Mouse (Mus musculus) testis, postnatal 14 days (tissue): ENCODE measurements around the gene Ncoa4.
"Not testable (repeated sequence)": the region's sequence is repeated elsewhere in the genome, so short reads cannot be mapped to it uniquely, and the experiment has no call there.

Source experiments
- DNase-seq: peaks from one replicate; pipeline ENCODE4 v3.0.0; 2021; ENCODE audit warnings: low spot score

The Ncoa4 gene

GRCm38 (mm10) chr14:32160563-32160962 lies 898 bp downstream of the Ncoa4 start:
- no peak for DNase-seq

DNA sequence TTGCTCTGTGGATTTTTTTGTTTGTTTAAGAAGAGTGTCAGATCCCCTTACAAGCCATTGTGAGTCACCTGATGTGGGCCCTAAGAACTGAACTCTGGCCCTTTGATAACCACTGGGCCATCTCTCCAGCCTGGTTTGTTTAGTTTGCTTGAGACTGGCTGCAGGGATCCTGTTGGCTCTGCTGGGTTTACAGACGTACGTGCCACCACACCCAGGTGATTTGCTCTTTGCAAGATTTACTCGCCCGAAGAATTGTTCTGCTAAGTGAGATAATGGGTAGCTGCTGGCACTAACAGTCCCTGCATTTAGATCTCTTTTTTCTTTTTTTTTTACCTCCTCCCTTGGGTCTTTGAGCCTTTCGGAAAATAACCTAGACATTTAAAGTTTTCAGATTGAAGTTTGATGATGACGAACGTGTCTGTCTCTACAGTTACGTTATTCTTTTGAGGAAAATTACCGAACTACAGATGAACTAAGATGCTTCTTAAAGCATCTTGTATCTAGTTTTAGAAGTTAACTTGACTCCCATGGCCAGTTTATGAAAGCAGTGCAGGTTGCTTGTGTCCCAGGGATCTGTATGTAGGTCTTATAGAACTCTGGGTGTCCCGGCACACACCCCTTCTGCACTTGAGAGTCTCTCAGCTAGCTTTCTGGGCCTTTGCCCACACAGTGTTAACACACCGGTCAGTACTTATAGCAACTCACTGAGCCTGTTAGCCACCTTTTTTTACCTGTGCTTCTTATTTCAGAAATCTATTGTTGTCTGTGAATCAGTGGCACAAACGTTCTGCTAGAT lies 1.6 kb downstream of the Ncoa4 start:
- no peak for DNase-seq

GRCm38 (mm10) chr14:32162231-32162630 lies 2.6 kb downstream of the Ncoa4 start:
- no peak for DNase-seq

- no peak for DNase-seq
These were observed 3.7 kb downstream of the Ncoa4 start for GRCm38 (mm10) chr14:32163203-32163888.

DNA sequence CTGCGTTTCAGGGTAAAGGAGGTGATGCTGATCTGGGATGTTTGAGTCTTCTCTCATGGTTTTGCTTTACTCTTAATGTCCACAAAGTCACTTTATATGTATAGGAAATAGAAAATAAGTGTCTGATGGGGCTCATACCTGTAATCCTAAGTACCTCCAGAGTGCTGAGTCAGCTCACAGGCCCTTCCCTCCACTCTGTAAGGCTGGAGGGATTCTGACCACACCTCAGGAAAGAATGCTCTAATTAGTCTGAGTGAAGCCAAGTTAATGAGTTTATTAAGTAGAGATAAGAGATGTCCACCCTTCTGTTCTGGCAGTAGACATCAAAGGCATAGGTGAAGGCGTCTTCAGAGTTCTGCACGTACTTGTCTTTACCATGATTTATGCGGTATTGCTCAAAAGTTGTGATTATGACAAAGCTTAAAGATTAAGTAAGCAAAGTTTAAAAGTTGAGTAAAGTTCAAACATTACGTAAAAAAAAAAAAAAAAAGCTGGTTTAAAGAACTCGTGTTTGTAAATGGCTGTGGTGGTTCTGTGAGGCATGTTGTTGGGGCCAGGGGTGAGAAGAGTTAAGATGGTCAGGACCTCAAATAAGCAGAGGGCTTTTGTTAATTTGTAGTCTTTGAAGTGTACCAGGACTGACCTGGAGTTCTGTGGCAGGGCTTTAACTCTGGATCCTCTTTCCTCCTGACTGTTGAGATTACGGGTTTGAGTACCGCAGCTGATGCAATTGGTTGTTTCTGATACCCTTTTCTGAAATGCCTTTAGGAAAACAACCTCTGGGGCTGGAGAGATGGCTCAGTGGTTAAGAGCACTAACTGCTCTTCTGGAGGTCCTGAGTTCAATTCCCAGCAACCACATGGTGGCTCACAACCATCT lies 4.7 kb downstream of the Ncoa4 start:
- DNase-seq = no peak

DNA sequence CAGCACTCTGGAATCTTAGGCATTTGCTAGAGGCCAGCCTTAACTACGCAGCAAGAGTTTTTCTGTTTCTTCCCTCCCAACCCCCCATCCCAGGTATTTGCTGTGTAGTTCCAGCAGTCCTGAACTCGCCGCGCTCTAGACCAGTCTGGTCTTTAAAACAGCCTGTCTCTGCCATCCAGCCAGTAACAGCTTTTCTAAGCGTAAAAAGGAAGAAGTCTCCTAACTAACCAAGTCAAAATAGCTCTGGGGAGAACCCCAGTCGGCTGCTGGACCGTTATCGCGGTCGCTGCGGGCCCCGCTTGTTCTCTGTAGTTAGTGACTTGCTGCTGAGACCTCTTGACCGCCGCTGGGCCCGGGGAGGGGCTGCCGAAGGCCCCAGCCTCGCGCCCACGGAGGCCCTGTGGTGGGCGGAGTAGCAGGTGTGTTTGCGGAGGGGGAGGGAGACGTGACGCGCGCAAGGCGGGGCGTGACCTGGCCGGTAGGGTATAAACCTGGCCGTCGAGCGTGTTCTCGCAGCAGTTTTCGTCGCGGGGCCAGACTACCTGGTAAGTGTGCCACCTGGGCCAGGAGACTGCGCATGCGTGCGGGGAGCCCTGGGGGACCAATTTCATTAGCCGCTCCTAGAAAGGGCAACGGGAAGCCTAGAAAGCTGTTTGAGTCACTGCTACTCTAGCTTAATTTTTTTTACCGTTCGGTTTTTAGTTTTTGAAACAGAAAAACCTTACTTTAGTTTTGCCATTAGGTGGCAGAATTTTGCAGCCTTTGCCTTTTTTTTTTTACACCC lies 5.8 kb downstream of the Ncoa4 start:
- DNase-seq = peak; percentile 86

DNA sequence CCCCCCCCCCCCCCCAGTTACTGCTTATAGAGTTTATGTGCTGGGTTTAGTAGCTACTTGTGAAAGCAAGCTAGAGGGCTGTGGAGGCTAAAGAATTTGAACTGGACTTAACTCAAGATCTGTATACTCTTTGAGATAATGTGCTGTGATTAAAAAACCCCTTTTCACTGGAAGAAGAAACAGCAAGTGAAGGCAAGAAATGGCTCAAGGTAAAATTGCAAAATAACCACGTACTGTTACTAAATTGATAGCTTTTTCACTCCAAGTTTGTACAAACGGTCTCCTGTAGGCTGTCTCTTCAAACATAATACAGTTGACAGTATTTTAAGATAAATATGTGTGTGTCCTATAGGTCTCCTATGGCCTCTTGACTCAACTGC lies 6.4 kb downstream of the Ncoa4 start:
- DNase-seq = no peak

- no peak for DNase-seq
These were observed 7.2 kb downstream of the Ncoa4 start for GRCm38 (mm10) chr14:32166840-32167239.

DNA sequence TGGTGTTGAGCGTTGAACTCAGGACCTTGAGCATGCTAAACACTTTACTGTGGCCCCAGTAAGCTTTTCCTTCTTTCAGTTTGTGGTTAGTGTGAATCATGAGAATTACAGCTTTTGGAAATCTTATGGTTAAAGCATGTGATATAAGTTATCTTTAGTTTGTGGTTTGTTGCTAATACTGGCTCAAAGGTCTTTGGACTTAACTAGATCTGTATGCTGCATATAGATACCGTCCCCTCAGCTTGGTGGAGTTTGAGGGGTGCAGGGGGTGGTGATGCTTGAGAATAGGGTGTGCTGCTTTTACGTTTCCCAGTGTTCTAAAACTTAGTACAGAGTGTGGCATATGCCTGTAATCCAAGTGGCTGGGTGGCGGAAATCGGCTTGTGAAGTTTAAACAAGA lies 7.7 kb downstream of the Ncoa4 start:
- DNase-seq = no peak

DNA sequence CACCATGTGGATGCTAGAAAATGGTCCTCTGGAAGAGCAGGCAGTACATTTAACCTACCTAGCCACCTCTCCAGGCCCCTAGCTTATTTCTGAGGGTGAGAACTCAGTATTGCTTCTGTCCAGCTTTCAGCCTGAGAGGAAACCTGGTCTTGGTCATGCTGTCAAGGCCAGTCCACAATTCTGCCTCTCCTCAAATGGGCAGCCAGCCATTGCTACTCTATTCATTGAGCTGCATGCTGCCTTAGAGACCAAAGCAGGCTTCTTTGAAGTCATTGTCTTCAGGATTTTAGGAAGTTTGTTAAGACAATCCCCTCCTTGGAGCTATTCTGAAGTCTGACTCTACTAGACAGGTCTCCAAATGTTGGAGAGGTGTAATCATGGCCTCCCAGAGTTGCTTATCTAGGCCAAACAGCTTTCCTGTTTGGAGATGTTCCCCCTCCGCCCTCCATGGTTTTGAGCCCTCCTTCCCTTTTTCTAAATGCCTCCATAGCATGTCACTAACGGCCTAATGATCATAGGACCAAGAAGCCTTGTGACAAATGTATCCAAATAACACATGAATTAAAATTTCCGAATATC lies 9.1 kb downstream of the Ncoa4 start:
- DNase-seq = no peak

GRCm38 (mm10) chr14:32170137-32170536 lies 10.5 kb downstream of the Ncoa4 start:
- DNase-seq = no peak

GRCm38 (mm10) chr14:32175310-32175709 lies 15.6 kb downstream of the Ncoa4 start:
- DNase-seq = no peak

- not testable (repeated sequence) for DNase-seq
These were observed 16.9 kb downstream of the Ncoa4 start for GRCm38 (mm10) chr14:32176590-32176989.

DNA sequence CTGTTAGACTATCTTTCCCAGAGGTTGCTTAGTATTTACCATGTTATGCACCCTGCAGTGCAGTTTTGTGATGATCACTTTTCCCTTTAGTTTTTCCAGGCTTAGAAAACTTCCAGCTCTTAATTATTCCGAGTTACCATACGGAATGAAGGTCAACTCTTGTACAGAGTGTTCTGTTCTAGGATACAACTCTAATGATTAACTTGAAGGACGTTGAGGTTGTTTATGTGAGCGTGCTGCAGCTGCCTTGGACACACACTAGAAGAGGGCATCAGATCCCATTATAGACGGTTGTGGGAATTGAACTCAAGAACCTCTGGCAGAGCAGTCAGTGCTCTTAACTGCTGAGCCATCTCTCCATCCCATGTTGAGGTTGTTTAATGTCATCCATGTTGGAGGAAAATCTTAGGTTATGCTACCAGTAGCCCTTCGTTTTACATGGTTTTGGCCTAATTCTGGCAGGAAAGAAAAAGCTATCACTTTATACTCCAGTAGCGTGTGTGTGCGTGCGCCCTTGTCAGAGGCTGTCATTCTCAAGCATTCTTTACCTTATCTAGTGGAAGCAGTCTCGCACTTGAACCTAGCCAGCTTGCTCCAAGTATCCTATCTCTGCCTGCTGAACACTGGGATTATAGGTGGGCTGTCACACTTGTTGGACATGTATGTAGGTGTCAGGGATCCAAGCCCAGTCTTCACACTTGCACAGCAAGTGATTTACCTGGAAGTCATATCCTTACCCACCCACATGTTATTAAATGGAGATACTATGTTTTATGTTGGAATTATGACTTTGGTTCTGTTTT lies 19.9 kb downstream of the Ncoa4 start:
- DNase-seq = no peak

GRCm38 (mm10) chr14:32180861-32181260 lies 21.2 kb downstream of the Ncoa4 start:
- DNase-seq = no peak

GRCm38 (mm10) chr14:32183846-32184245 lies 24.2 kb downstream of the Ncoa4 start:
- DNase-seq = no peak

GRCm38 (mm10) chr14:32190627-32191391 lies 31.1 kb downstream of the Ncoa4 start:
- no peak for DNase-seq

GRCm38 (mm10) chr14:32191926-32192325 lies 32.3 kb downstream of the Ncoa4 start:
- no peak for DNase-seq

DNA sequence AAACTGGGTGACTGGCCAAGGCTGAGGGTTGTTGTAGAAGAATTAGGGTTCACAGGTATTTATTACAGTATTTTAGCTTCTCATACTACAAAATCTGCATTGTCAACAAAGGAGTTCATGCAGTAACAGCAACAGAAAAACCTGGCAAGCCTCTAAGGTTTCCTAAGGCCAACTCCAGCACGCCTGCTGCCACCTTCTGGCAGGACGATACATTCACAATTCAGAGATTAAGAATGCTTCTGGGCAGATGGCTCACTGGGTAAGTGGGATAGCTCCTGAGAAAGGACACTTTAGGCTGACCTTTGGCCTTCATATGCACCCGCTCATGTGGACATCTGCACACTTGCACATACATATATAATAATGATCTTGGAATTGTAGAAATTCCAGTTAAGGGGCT lies 32.8 kb downstream of the Ncoa4 start:
- DNase-seq = peak; percentile 26

DNA sequence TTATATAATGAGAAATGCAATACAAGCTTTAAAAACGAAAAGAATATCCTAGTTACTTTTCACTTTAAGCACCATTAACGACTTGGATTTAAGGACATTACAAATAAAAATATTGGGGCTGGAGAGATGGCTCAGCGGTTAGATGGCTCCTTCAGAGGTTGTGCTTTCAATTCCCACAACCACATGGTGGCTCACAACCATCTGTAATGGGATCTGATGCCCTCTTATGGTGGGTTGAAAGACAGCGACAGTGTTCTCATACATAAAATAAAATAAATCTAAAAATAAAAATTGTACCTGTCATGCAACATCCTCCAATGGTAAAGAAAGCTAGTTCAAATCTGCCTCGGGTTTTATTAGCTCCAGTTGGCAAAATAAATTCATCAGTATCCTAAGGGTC lies 33.9 kb downstream of the Ncoa4 start:
- not testable (repeated sequence) for DNase-seq
